Mouse (Mus musculus) frontal cortex, adult 2 months (tissue): ENCODE measurements around the gene Taf9. TPM values are rescaled to one million over a fixed set of nuclear protein-coding genes. Genes with fewer than 3 reads are reported as not detected.

Experiments
- DNase-seq, 2 experiments: peaks; one replicate each; pipeline ENCODE4 v3.0.0; 2022; ENCODE audit warnings: low spot score in 1 of 2; ENCODE audit errors: extremely low spot score in 1 of 2
- polyA plus RNA-seq: library from polyadenylated mRNA; depleted of rRNA; stranded (reverse); fragments of >200 nt; gene quantifications from 2 replicates; pipeline ENCODE4 v1.2.3, GENCODE M21; 2012; rRNA removed

Taf9 gene
- polyA plus RNA-seq, 1 experiment = 19.4 TPM

DNA sequence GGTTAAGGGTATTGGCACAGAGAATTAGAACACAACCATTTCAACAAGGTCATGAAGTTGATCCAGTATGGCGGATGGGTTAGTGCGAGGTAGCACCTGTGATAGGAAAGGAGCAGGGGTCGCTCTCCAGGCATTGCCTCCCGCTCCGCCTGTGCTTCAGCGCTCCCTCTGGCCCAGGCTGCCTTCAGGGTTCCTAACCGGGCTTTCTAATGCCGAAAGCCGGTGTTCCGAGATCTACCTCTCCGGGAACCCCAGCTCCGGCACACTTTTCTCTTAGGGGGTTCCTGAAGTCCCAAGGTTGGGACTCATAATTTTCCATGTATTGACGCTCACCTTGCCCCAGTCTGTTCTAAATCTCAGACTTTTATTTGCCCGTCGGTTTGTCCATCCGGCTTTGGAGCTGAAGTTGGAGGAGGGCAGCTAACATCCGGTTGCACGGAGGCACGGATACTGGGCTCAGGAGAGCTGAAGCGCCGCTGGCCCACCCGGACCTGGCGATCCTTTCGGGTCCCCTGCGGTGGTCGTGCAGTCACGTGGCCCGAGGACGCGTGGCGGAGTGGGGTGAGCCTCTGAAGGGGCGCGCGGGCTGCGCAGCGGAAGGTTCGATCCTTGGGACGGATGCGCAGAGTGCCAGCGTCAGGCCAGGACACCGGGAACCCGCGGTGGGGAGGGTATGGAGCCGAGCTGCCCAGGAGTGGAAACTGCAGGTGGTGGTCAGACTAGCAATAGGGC lies 18.1 kb downstream of the Taf9 start, which contains the start of gene Ccdc125:
Gene Ccdc125, plus strand, starts transcription at position 427 of the 732 bp plus-strand sequence.
- no peak for DNase-seq

DNA sequence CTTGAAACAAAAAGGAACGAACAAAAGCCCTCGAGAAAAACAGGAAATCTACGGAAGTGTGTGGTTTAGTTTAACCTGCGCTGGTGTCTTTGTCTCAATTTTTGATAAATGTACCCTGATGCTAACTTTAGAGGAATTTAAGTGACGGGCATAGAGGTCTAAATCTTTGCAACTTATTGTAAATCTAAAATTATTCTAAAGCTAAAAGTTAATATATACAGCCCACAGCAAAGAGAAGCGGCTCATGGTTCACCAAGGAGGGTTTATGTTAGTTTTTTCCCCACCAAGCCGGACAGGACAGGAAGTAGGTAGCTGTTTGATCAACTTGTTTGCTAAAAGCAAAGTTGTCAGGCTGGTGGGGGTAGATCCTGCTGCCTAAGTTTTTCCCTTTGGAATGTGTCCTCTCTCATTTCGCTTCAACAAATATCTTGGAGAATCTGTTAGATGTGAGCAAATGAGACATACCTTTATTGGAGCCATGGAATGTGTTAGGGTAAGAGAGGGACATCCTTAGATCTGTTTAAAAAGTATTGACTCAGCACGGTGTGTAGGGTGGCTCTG lies 18.9 kb downstream of the Taf9 start:
- DNase-seq = no peak

DNA sequence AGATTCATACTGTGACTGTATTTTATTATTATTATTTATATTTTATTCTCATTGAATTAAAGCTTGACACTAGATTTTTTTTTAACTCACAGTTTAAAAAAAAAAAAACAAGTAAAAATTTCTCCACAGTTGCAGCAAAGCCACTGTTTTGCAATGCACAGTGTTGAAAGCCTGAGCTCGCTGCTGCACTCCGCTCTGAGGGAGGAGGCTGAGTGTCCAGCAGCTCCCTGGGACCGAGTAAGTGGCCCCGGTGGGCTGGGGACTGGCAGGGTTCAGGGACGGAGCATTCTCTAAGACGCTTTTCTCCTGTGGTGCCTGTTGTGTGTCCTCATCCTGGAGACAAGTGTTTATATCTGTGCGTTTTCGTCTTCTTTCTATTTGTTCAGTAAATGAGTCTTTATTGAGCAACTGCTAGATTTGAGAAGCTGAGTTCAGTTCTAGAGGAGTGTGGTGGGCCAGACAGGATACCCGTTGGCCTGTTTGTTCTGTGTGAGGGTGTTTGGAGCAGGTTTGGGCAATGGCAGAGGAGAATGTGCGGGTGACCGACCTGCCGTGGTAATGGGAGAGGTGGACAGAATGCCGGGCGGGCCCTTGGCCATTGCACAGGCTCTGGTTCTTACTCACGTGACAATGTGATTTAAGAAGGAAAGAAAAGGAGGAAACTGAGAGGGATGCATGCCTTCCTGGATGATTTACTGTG lies 24.7 kb downstream of the Taf9 start:
- no peak for DNase-seq

DNA sequence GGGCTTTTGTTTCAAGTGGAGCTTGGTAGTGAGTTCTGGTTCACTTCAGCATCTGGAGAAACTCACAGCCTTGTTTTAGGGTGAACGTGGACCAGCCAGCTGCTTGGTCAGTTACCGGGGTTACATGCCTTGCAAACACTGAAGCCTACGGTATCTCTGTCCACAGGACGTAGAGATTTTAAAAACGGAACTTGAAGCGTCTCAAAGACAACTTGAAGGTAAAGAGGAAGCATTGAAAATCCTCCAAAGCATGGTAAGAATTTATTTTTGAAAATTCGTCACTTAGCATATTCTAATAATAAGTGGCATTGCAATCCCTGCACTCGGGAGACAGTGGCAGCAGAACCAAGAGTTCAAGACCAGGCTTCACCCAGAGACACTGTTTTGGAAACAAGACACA lies 30.2 kb downstream of the Taf9 start:
- DNase-seq = no peak

DNA sequence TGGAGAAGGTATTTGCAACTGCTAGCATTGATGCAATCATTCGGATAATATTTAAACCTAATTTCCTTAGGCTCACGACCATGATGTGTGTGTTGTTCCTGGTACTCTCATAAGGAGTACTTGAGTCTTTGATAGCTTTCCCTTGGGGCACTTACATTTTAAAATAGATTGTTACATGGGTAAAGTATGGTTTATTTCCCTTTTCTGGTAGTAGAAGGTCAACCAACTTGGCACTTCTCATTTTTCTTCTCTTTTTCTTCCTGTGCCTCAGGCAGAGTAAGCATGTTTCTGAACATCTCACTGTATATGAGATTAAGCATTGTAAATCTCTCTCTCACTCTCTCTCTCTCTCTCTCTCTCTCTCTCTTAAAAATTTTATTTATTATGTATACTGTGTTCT lies 31.5 kb downstream of the Taf9 start:
- DNase-seq = no peak

DNA sequence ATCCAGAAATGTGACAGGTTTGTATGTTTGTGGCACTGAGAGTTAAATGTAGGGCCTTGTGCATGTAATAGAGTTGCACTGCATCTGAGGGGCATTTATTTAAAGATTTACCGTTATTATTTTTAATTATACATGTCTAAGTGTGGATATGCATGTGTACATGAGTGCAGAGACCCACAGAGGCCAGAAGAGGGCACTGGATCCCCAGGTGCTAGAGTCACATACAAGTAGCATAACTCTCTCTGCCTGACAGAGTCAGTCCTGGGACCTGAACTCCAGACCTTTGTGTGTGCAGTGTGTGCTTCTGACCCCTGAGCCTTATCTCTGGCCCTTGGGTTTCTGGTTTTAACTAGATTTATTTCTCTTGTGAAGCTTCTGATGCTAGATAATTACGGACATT lies 33.0 kb downstream of the Taf9 start:
- DNase-seq = no peak

DNA sequence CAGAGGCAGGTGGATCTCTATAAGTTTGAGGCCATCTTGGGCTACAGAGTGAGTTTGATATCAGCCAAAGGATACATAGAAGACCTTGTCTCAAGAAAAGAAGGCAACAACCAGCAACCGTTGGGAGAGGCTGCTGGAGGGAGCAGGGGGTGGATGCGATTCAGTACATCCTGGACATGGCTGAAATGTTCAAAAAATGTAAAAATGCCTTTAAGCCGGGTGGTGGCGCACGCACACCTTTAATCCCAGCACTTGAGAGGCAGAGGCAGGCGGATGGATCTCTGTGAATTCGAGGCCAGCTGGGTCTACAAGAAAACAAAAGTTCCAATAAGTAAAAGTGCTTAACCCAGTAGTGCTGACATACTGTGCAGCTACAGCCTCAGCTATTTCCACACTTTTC lies 36.1 kb downstream of the Taf9 start:
- no peak for DNase-seq

DNA sequence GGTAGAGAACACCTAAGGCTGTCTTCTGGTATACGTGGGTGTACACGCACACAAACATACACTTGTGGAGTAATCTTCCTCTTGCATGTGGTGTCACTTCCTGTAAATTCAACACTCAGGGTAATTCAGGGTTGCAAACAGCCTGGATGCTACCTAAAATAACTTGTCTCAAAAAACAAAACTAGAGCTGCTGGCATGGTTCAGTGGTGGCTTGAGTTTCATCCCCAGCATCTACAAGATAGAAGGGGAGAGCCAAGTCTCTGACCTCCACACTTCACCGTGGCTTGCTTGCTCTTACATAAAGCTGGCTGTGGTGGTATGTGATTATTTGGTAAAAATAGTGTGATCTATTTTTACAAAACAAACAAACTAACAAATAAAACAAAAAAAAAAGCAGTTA lies 46.2 kb downstream of the Taf9 start:
- DNase-seq = no peak

DNA sequence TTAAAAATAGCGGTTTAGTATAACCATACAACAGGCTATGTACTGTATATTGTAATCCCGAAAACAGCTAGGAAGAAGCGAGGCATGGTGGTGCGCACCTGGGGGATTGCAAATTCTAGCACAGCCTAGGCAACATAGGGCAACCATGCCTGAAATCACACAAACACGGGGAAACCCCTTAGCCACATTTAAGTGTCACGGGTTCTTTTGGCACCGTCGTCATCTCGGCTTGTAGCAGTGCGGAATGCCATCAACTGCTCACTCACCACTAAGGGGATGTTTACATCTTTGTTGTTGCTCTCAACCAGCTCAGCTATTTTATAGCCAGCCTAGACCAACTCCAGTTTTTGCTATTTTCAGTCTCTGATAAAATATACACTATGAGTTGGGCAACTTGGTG lies 47.5 kb downstream of the Taf9 start:
- DNase-seq = no peak

DNA sequence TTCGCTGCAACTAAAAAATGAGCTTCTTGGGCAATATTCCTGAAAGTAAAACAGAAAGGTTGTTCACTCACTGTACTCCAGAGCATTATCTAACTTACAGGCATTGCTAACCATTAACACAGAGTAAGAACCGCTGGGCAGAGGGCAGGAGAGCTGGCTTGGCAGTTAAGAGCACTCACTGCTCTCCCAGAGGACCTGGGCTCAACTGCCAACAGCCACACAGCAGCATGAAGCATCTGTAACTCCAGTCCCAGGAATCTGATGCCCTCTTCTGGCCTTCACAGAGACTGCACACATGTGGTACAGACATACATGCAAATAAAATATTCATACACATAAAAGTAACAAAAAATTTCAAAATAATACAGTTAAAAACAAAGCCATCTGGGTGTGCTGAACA lies 52.1 kb downstream of the Taf9 start:
- DNase-seq = no peak

Other genes starting within 250 kb of the Taf9 start
- 0.22 and 0.40 TPM in 2 replicates for gene Naip1, start 198.7 kb upstream of the Taf9 start, polyA plus RNA-seq
- gene Gtf2h2, start 159.0 kb upstream of the Taf9 start, polyA plus RNA-seq = 53.2 and 64.2 TPM in 2 replicates
- gene Ocln, start 98.9 kb upstream of the Taf9 start, polyA plus RNA-seq = 7.7 and 8.3 TPM in 2 replicates
- 1.2 and 1.3 TPM in 2 replicates for gene Marveld2, start 34.6 kb upstream of the Taf9 start, polyA plus RNA-seq
- gene Ak6, start 600 bp upstream of the Taf9 start, polyA plus RNA-seq = 139 and 148 TPM in 2 replicates
- gene Rad17, start 528 bp upstream of the Taf9 start, polyA plus RNA-seq = 14.2 and 14.5 TPM in 2 replicates
- gene Ccdc125, start 18.1 kb downstream of the Taf9 start, polyA plus RNA-seq = 0.67 and 0.84 TPM in 2 replicates
- 18.6 and 22.2 TPM in 2 replicates for gene Cdk7, start 79.4 kb downstream of the Taf9 start, polyA plus RNA-seq
- 79.5 and 83.3 TPM in 2 replicates for gene Mrps36, start 93.1 kb downstream of the Taf9 start, polyA plus RNA-seq
- 1.7 TPM in 2 replicates for gene Cenph, start 124.3 kb downstream of the Taf9 start, polyA plus RNA-seq
- 1.5 and 1.6 TPM in 2 replicates for gene Ccnb1, start 135.0 kb downstream of the Taf9 start, polyA plus RNA-seq
- gene Slc30a5, start 181.8 kb downstream of the Taf9 start, polyA plus RNA-seq = 42.0 and 43.4 TPM in 2 replicates